Comparison of ENCODE assay signal across 19 mouse cellular contexts in the genomic region with DNA sequence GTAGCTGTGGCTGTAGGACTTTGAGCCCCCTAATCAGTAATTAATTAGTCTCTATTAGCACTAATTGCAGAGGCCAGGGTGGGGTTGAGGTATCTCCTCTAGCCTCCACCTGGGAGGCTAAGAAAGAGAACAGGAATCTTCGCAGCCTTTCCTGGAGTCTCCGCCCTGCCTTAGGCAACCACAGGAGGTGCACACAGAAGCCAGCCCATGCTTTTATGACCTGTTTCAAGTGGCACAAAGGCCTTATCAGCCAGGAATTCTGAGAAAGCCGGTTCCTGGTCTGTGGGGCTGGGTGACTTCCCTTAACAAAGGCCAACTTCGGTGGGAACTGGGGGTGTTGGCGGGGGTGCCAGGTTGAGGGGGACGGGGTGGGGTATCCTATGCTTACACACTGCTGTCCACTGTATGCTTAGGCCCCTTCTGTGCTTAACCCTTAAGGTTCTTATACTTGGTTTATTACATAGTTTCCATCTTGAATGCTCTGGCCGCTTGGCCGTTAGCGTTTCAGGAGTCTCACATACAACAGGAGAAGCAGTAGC. TPM values are rescaled to one million over a fixed set of nuclear protein-coding genes. Genes with fewer than 3 reads are reported as not detected.
DNase-seq lines count a peak whose midpoint lies in the region; ATAC-seq and TF ChIP-seq lines count a peak whose summit lies in the region.
"Had no signal": no experiment of that assay in that cellular context is flagged by ENCODE, and none has a peak within 500 bp of the region (broad histone marks: within the 10 kb centered on the region; RNA-seq: fewer than 3 reads in every experiment).

No protein-coding gene starts in this region.

- no peak for DNase-seq in heart, embryonic 10.5 days (ENCODE audit: low spot score)
- DNase-seq in kidney, postnatal 0 days (ENCODE audit: low spot score): no peak
- no peak for DNase-seq in kidney, postnatal 36 days
- DNase-seq in lung, postnatal 4 days: peak; percentile 34 to 51
- DNase-seq in adrenal gland, postnatal 36 days: no peak
- DNase-seq in cerebellum, adult 18-20 months: no peak
- DNase-seq: cerebellum, adult 8-10 months; liver, postnatal 0 days; thymus, postnatal 36 days had no signal

- no peak for TF ChIP-seq CTCF in kidney, postnatal 0 days (IDR thresholded peaks at IDR 0.05; ENCODE audit: low read depth)

- WGBS in heart, embryonic 10.5 days: 73% methylated on average over 9 of the region's 9 CpGs
- WGBS in heart, embryonic 11.5 days (ENCODE audit: insufficient replicate concordance): 66% methylated on average over 9 of the region's 9 CpGs
- WGBS in kidney, postnatal 0 days: 69% methylated on average over 9 of the region's 9 CpGs
- WGBS in intestine, embryonic 15.5 days: 59% methylated on average over 9 of the region's 9 CpGs

- H3K9me3 ChIP-seq in heart, embryonic 10.5 days: no peaks in the 10 kb centered on the region
- no peaks in the 10 kb centered on the region for H3K9me3 ChIP-seq in heart, embryonic 11.5 days (replicated peaks; ENCODE audit: control insufficient read depth, low read length)
- no peaks in the 10 kb centered on the region for H3K9me3 ChIP-seq in kidney, postnatal 0 days (replicated peaks; ENCODE audit: low read length)
- H3K9me3 ChIP-seq in intestine, embryonic 15.5 days: no peaks in the 10 kb centered on the region
- H3K9me3 ChIP-seq: forebrain, embryonic 12.5 days; hindbrain, embryonic 12.5 days; limb, embryonic 12.5 days; midbrain, embryonic 15.5 days; neural tube, embryonic 13.5 days had no signal

- no peak for ATAC-seq in heart, embryonic 11.5 days (replicated peaks; ENCODE audit: insufficient number of reproducible peaks, low FRiP score, low TSS enrichment)
- no peak for ATAC-seq in kidney, postnatal 0 days (replicated peaks; ENCODE audit: low FRiP score, low read depth)
- peak; percentile 88 for ATAC-seq in intestine, embryonic 15.5 days
- ATAC-seq: midbrain, embryonic 15.5 days had no signal

- H3K27ac ChIP-seq in heart, embryonic 10.5 days: peak overlapping the region; percentile 83
- no peak overlapping the region for H3K27ac ChIP-seq in heart, embryonic 11.5 days (ENCODE audit: low read depth, low read length)
- H3K27ac ChIP-seq in kidney, postnatal 0 days: peak overlapping the region; percentile 47; the same call in 1 of the 2 replicates
- H3K27ac ChIP-seq in intestine, embryonic 15.5 days: peak overlapping the region; percentile 84
- H3K27ac ChIP-seq: forebrain, embryonic 12.5 days; limb, embryonic 12.5 days; midbrain, embryonic 15.5 days; neural tube, embryonic 13.5 days had no signal

- no peak overlapping the region for H3K4me2 ChIP-seq in heart, embryonic 11.5 days
- H3K4me2 ChIP-seq in kidney, postnatal 0 days (ENCODE audit: low read length): no peak overlapping the region
- H3K4me2 ChIP-seq in intestine, embryonic 15.5 days (replicated peaks): peak overlapping the region; percentile 25; the same call in 1 of the 2 replicates
- H3K4me2 ChIP-seq: forebrain, embryonic 12.5 days; hindbrain, embryonic 12.5 days; limb, embryonic 12.5 days; midbrain, embryonic 15.5 days; neural tube, embryonic 13.5 days had no signal

- H3K9ac ChIP-seq in heart, embryonic 11.5 days (ENCODE audit: low read depth, low read length): no peak overlapping the region
- H3K9ac ChIP-seq in kidney, postnatal 0 days (ENCODE audit: low read depth, low read length): no peak overlapping the region
- H3K9ac ChIP-seq in intestine, embryonic 15.5 days: no peak overlapping the region
- H3K9ac ChIP-seq: forebrain, embryonic 12.5 days; hindbrain, embryonic 12.5 days; limb, embryonic 12.5 days; liver, postnatal 0 days; midbrain, embryonic 15.5 days; neural tube, embryonic 13.5 days had no signal

- H3K27me3 ChIP-seq in heart, embryonic 10.5 days (ENCODE audit: insufficient read depth, poor library complexity, severe bottlenecking): peaks cover 44% of the 10 kb centered on the region
- H3K27me3 ChIP-seq in heart, embryonic 11.5 days (ENCODE audit: control insufficient read depth, insufficient read depth, low read length): peaks cover 6% of the 10 kb centered on the region
- H3K27me3 ChIP-seq in kidney, postnatal 0 days (ENCODE audit: insufficient read depth, low read length): peaks cover 13% of the 10 kb centered on the region; the same call in 1 of the 2 replicates
- H3K27me3 ChIP-seq in intestine, embryonic 15.5 days (replicated peaks): no peaks in the 10 kb centered on the region
- H3K27me3 ChIP-seq: limb, embryonic 12.5 days; midbrain, embryonic 15.5 days had no signal

- peaks cover 42% of the 10 kb centered on the region for H3K4me1 ChIP-seq in heart, embryonic 10.5 days
- H3K4me1 ChIP-seq in heart, embryonic 11.5 days (ENCODE audit: control insufficient read depth, insufficient read depth, low read length): peaks cover 17% of the 10 kb centered on the region
- no peaks in the 10 kb centered on the region for H3K4me1 ChIP-seq in kidney, postnatal 0 days (replicated peaks; ENCODE audit: insufficient read depth, low read length)
- peaks cover 16% of the 10 kb centered on the region for H3K4me1 ChIP-seq in intestine, embryonic 15.5 days (replicated peaks)
- H3K4me1 ChIP-seq: neural tube, embryonic 13.5 days had no signal

- no peak overlapping the region for H3K4me3 ChIP-seq in heart, embryonic 10.5 days
- no peak overlapping the region for H3K4me3 ChIP-seq in heart, embryonic 11.5 days (ENCODE audit: low read depth, low read length)
- H3K4me3 ChIP-seq in kidney, postnatal 0 days (replicated peaks; ENCODE audit: low read depth, low read length): no peak overlapping the region
- no peak overlapping the region for H3K4me3 ChIP-seq in intestine, embryonic 15.5 days (replicated peaks)
- H3K4me3 ChIP-seq: forebrain, embryonic 12.5 days; hindbrain, embryonic 12.5 days; limb, embryonic 12.5 days; midbrain, embryonic 15.5 days; neural tube, embryonic 13.5 days had no signal

- 0 out of 2 replicates have a peak, but pooled peaks cover 4% of the 10 kb centered on the region for H3K36me3 ChIP-seq in heart, embryonic 10.5 days
- H3K36me3 ChIP-seq in heart, embryonic 11.5 days (ENCODE audit: control insufficient read depth, insufficient read depth, low read length): no peaks in the 10 kb centered on the region; the same call in 1 of the 2 replicates
- no peaks in the 10 kb centered on the region for H3K36me3 ChIP-seq in kidney, postnatal 0 days (ENCODE audit: insufficient read depth, low read length)
- no peaks in the 10 kb centered on the region for H3K36me3 ChIP-seq in intestine, embryonic 15.5 days
- H3K36me3 ChIP-seq: hindbrain, embryonic 12.5 days; midbrain, embryonic 15.5 days; neural tube, embryonic 13.5 days had no signal

RNA-seq across cellular contexts. Expression of gene B230104I21Rik, which starts 23.9 kb away (rescaled TPM):
- polyA plus RNA-seq in heart, embryonic 10.5 days (2016; fragmentation: Nextera tagmentation; extraction: Ambion mirVana): not detected in 2 replicates
- 0.24 TPM in 1 of 2 replicates, not detected in the other for polyA plus RNA-seq in heart, embryonic 11.5 days (2014; fragmentation: Nextera tagmentation; extraction: Ambion mirVana)
- not detected in 2 replicates for polyA plus RNA-seq in kidney, postnatal 0 days (2015; fragmentation: Nextera tagmentation; extraction: Ambion mirVana)
- not detected in 2 replicates for polyA plus RNA-seq in intestine, embryonic 15.5 days (2015; fragmentation: Nextera tagmentation; extraction: Ambion mirVana)
- not detected for total RNA-seq in adrenal gland, postnatal 36 days (2021)
- total RNA-seq: MEL had no signal
- polyA plus RNA-seq: brain, embryonic 14.5 days; hindbrain, embryonic 12.5 days; kidney, embryonic 14.5 days; liver, postnatal 0 days; midbrain, embryonic 15.5 days; neural tube, embryonic 13.5 days had no signal

RNA-seq across cellular contexts. Expression of gene Arhgef16, which starts 58.4 kb away (rescaled TPM):
- polyA plus RNA-seq in heart, embryonic 10.5 days (2016; fragmentation: Nextera tagmentation; extraction: Ambion mirVana): 3.3 and 7.4 TPM in 2 replicates
- polyA plus RNA-seq in heart, embryonic 11.5 days (2014; fragmentation: Nextera tagmentation; extraction: Ambion mirVana): 1.1 and 1.5 TPM in 2 replicates
- 39.8 and 44.6 TPM in 2 replicates for polyA plus RNA-seq in kidney, postnatal 0 days (2015; fragmentation: Nextera tagmentation; extraction: Ambion mirVana)
- 50.3 and 57.1 TPM in 2 replicates for polyA plus RNA-seq in intestine, embryonic 15.5 days (2015; fragmentation: Nextera tagmentation; extraction: Ambion mirVana)
- under 1 TPM; 0.13 to 0.59 TPM for total RNA-seq in adrenal gland, postnatal 36 days (2021)
- total RNA-seq: MEL had no signal

Comparison
In these comparisons a context has a peak if more than half of its experiments do, and no peak if none do; other contexts are left out.
1. DNase-seq: peak in lung, postnatal 4 days (2 of 2); none in heart, embryonic 10.5 days (single experiment), kidney, postnatal 0 days (single experiment), kidney, postnatal 36 days (0 of 2), adrenal gland, postnatal 36 days (0 of 2) and cerebellum, adult 18-20 months (0 of 2).